Mouse (Mus musculus) lung, adult 2 months (tissue): ENCODE data around the gene Plcb3. TPM values are rescaled to one million over a fixed set of nuclear protein-coding genes. Genes with fewer than 3 reads are reported as not detected.
A peak's percentile ranks its signal among the peaks of the same experiment; 100 is the strongest.

ENCODE experiments used
- DNase-seq: peaks from one replicate; pipeline ENCODE4 v3.0.0; 2022
- H3K4me1 ChIP-seq: fragments of 200-500 bp; 2 replicates; pipeline ENCODE4 v1.6.1; 2011; ENCODE audit warnings: low read length; ENCODE audit not compliant: control insufficient read depth, insufficient read depth
- H3K4me3 ChIP-seq: fragments of 200-500 bp; replicated peaks from 2 replicates; pipeline ENCODE3; 2011; ENCODE audit warnings: low read depth, mild to moderate bottlenecking, control low read depth, low read length; ENCODE audit errors: extremely low read depth
- CTCF ChIP-seq: fragments of 200-500 bp; IDR thresholded peaks from 2 replicates; pipeline ENCODE4 v1.5.1; 2011; ENCODE audit warnings: mild to moderate bottlenecking, low read length, control low read depth; ENCODE audit not compliant: insufficient read depth
- POLR2A ChIP-seq: fragments of 200-500 bp; IDR thresholded peaks from 2 replicates; pipeline ENCODE4 v1.6.1; 2011; ENCODE audit warnings: low read depth, mild to moderate bottlenecking, control low read depth, low read length, borderline replicate concordance; ENCODE audit errors: extremely low read depth
- WGBS: fragments of 180-500 bp; shearing (Covaris S2); methylation state at CpG from one replicate; pipeline ENCODE4 v1.1.7; 2018; 5-methylcytosine and 5-hydroxymethylcytosine counted together
- polyA plus RNA-seq: library from polyadenylated mRNA; depleted of rRNA; stranded (reverse); fragments of >200 nt; gene quantifications from 2 replicates; pipeline ENCODE4 v1.2.3, GENCODE M21; 2012

Gene Plcb3
- polyA plus RNA-seq, 1 experiment, result 124 TPM

DNA sequence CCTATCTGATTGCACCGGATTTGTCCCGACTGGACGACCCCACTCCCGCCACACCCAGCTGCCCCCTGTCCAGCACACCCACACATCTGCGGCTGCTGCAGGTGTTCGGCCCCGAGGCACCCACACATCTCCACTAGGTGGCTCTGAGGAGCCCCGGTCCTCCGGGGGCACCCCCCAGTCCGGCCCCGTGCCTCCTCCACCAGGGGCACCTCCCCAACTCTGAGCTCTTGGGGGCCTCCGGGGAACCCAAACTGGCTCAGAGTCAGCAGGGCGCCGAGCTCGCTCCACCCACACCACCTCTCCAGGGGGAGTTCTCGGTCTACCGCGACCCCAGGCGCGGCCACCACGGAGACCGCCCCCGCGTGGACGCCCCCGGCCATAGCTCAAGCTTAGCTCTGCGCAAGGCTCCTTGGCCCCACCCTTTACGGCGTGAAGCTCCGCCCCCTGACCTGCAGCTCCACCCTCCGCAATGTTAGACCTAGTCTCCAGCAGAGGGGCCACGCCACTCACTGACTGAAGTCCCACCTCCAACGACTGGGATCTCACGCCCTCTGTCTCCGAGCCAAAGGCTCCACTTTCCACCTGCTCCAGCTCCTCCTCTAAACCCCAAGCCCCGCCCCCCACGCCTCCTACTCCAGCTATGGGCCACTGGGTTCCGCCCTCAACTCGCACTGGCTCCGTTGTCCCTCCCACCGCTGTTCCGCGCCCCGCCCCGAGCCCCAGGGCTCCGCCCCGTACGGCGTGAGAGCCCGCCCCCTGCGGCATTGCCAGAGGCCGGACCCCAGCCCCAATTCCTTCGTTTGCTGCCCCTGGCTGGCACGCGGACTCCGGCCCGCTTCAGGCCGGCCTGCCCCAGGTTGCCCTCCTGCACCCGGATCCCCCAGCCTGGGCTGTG is 3.5 kb upstream of the Plcb3 start:
- WGBS, result under 1% methylated on average over 58 of the region's 59 CpGs

DNA sequence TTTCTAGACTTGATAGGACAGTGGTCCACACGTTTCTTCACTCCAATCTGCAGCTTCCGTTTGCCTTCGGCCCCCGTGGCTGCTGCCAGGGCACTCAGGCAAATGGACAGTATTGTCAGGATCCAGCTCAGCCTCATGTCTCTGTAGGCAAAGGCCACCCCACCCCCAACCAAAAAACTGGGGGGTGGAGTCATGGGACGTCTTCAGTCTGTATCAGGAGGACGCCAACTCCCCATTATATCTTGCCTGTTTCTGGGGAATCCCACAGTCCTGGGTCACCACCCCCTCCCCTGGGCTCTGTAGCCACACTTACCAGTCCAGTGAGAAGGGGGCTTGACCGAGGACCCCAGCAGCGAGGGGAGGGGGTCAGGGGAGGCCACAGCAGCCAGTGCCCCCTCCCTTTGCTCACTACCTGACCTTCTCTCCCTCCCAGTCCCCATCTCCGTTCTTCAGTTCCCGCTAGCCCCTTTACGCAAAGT is 2.8 kb upstream of the Plcb3 start:
- H3K4me1 ChIP-seq, result peaks cover 15% of the 10 kb centered on the region
- 13% methylated on average over 11 of the region's 11 CpGs for whole genome bisulfite sequencing
- no peak for DNase-seq
- no peak for TF ChIP-seq CTCF
- TF ChIP-seq POLR2A, result no peak
- H3K4me3 ChIP-seq, result peak overlapping the region; percentile 80

More for the DNA sequence above, 3.5 kb upstream of the Plcb3 start:
- TF ChIP-seq CTCF (peak; percentile 31; the same call in 1 of the 2 replicates), POLR2A (peak; percentile 57; the same call in 1 of the 2 replicates)
- H3K4me3 ChIP-seq, result peak overlapping the region; percentile 80
- DNase-seq, result peak; percentile 99
- H3K4me1 ChIP-seq, result peaks cover 15% of the 10 kb centered on the region

DNA sequence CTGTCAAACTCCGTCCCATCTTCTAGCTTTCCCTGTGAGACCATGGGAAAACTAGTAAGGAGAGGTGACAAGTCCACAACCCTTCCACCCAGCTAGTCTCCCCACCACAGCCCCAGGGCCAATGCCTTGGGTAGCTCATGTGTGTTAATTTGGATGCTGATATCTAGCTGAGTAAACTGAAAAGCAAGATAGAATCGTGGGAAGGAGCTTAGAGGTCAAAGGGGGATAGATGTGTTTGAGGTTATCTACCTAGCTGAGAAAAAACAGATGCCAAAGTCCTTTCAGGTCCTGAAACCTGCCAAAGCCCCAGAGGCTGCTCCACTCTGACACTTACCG is 2.3 kb upstream of the Plcb3 start:
- TF ChIP-seq POLR2A (no peak), CTCF (no peak)
- H3K4me3 ChIP-seq, result no peak overlapping the region
- H3K4me1 ChIP-seq, result peaks cover 15% of the 10 kb centered on the region
- WGBS, result 54% methylated on average over 3 of the region's 3 CpGs
- no peak for DNase-seq

DNA sequence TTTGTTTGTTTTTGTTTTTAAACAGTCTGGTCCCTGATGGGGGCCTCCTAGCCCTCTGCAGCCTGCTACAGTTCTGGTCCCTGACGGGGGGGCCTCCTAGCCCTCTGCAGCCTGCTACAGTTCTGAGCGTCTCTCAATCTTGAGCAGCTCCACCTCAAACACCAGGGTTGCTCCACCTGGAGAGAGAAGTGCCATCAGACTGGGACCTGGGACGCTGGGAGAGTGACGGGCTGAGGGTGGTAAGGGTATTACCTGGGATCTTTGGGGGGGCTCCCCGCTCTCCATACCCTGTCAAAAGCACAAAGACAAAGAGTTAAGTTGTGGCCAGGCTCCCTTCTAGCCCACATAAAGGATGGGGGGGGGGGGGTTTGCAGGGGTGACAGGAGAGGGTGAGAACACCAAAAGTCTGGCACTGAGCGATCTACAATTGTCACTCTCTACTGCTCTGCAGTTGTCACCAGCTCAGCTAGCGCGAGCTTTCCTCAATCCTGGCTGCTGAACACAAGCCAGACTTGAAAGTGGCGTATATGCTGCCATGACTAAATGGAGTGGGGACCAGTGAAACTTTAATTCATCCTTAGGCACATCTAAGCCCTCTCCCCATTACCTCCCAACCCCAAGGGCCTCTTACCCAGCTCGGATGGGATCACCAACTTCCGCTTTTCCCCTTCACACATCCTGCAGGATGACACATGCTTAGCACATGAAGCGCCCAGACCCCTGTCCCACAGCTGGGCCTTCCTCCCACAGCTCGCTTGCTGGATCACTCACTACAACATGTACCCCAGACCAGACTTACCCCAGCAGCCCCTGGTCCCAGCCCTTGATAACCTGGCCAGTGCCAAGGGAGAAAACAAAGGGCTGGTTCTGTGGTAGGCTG is 1.7 kb upstream of the Plcb3 start:
- no peak for DNase-seq
- 83% methylated on average over 13 of the region's 13 CpGs for WGBS
- Histone ChIP-seq H3K4me3 (no peak overlapping the region), H3K4me1 (peaks cover 15% of the 10 kb centered on the region)
- TF ChIP-seq POLR2A, result no peak
- no peak for TF ChIP-seq CTCF

DNA sequence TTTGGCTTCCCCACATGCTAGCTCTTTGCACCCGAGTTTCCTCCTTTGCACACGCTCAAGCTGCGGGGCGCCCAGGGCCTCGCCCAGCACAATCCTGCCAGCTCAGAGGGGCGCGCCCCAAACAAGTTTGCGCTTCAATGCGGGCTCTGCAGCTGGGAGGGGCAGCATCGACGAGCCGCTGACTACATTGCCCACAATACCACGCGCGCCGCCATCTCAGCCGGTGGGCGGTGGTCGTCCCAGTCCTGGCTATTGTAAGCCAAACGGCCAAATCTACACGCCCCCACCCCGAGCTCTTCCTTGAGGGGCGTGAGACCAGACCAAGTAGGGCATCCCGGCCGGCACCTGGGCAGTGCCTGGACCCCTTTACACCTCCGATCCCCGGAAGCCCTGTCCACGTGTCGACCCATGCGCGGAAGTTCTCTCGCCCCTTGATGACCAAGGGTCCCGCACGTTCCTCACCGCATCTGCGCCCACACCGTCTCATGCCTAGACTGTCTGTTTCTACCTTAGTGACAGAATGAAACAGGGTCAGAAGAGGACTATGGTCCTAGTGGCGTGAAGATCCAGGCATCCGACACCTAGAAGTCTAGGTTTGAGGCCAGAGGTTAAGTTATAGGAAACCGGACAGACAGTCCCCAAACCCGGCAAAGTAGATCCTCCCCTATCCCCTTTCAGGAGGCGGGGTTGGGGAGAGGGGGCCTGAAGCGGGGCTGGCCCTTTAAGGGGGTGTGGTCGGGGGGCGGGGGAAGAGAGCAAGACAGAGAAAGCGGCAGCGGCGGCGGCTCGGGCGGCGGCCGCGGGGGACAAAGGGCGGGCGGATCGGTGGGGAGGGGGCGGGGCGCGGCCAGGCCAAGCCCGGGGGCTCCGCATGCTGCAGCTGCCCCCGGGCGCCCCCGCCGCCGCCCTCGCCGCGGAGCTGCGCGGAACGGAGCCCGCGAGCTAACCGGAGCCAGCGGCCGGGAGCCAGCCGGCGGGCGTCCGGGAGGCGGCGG is 1.8 kb downstream of the Plcb3 start, which contains the start of gene Ppp1r14b:
Gene Ppp1r14b (plus strand): TSS at position 758 of the 995 bp plus-strand sequence.
- 1% methylated on average over 72 of the region's 84 CpGs for WGBS
- DNase-seq, result peak; percentile 82
- TF ChIP-seq CTCF (no peak), POLR2A (peak; percentile 33; the same call in 1 of the 2 replicates)
- Histone ChIP-seq H3K4me1 (peaks cover 22% of the 10 kb centered on the region), H3K4me3 (peak within 1 kb of the TSS; percentile 99)

DNA sequence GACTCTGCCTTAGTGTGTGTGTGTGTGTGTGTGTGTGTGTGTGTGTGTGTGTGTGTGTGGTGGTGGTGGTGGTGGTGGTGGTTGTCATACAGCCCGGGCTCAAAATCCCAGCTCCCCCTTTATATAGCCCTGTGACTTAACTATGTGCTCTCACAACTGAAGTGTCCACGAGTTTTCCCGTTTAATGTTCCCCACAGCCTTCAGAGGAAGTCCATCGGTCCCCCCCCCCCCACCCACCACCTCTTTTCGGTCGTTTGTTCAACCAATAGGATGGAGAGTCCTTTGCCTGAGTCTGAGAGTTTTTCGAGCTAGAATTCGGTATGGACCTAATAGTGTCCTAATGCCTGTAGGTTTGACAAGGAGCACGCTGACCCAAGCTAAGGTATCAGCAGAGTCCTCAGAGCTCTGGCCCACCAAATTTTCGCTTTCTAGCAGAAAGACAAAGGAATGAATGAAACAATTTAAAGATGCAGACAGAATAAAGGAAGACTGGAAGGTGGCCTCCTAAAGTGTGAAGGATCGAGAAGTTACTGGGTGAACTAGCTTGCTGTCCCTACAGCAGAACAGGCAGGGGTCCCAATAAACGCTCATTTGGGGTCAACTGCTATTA is 2.6 kb downstream of the Plcb3 start:
- DNase-seq, result no peak
- Histone ChIP-seq H3K4me1 (peaks cover 19% of the 10 kb centered on the region), H3K4me3 (no peak overlapping the region)
- TF ChIP-seq POLR2A (no peak), CTCF (no peak)
- WGBS, result 29% methylated on average over 12 of the region's 12 CpGs

DNA sequence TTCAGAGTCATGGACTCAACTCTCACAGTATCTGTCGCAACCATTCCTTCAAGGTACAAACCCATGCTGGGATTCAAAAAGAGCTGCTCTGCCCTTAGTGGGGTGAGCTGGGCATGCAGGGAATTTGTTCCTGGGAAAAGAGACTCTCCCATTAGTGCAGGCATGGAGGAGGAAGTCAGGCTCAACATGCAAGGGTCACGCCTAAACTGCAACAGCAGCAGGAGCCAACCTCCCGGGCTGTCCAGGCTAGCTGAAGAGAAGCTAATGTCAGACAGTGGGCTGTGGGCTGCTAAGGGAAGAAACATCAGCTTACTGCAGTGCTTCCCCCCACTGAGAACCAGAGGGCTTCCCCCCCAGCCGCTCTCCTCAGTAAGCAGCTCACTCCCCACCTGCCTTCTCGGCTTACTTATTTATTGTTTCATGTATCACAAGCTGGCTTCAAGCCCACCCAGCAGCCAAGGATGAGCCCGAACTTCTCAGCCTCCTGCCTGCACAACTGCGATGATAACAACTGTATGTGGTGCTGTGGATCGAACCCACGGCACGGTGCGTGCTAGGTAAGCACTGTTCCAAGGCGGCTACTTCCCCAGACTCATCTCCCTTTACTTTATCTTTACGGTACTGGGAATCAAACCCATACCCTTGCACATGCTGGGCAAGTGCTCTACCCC is 3.9 kb downstream of the Plcb3 start:
- DNase-seq, result no peak
- WGBS, result 82% methylated on average over 13 of the region's 13 CpGs
- Histone ChIP-seq H3K4me3 (no peak overlapping the region), H3K4me1 (peaks cover 25% of the 10 kb centered on the region)
- no peak for TF ChIP-seq POLR2A
- TF ChIP-seq CTCF, result no peak

DNA sequence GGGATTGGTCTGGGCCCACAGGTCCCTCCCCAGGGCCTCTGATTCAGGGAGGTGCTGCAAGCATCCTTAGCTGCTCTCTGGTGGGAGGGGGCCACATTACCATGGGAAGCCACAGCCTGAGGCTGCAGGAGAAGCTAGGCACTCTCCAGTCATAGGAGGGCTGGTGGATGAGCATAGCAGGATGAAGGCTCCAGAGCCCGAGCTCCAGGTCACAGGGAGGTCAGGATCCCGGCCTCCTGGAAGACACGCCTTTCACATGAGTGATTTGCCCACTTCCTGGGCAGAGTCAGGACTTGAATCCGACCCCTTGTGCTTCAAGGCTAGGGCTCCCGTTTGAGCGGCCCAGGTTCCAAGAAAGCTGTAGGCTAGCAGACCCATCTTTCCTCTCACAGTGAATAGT is 4.6 kb downstream of the Plcb3 start:
- 41% methylated on average over 6 of the region's 6 CpGs for WGBS
- H3K4me1 ChIP-seq, result peaks cover 24% of the 10 kb centered on the region
- no peak for DNase-seq

More for the DNA sequence above, 4.6 kb downstream of the Plcb3 start:
- TF ChIP-seq CTCF, result no peak
- TF ChIP-seq POLR2A, result no peak
- H3K4me3 ChIP-seq, result no peak overlapping the region
